Mouse (Mus musculus) bone marrow, adult 2 months (tissue): ENCODE results near the gene Ccdc188.

ENCODE experiments used
- CTCF ChIP-seq: fragments of 200-500 bp; IDR thresholded peaks from 2 replicates; pipeline ENCODE4 v1.5.1; 2011; ENCODE audit warnings: low read length, control low read depth; ENCODE audit not compliant: control insufficient read depth, insufficient read depth
- POLR2A ChIP-seq: fragments of 200-500 bp; IDR thresholded peaks from 2 replicates; pipeline ENCODE4 v1.6.1; 2011; ENCODE audit warnings: low read depth, mild to moderate bottlenecking, control low read depth, low read length, borderline replicate concordance; ENCODE audit not compliant: control insufficient read depth

DNA sequence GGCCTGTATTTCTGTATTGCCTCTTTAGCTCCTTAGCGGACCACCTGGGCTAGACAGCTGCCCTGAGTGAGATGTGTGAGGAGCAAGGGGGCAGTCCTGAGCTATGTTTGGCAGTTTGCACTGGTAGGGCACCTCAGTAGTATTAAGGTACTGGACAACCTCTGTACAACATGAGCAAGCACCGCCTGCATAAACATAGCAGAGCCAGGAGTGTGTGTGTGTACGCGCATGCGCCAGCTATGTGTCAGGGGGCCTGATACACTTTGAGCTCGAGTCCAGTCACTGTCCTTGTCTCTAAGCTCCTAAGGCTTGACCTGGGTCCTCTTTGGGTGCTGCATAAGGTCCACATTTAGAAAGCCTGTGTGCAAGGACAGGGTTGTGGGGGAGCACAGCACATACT, 12.9 kb downstream of the Ccdc188 start:
- TF ChIP-seq CTCF = no peak
- TF ChIP-seq POLR2A = no peak
